Mouse (Mus musculus): ENCODE results near the gene Srpr. TPM values are rescaled to one million over a fixed set of nuclear protein-coding genes. Genes with fewer than 3 reads are reported as not detected.

The Srpr gene
- total and polyA plus RNA-seq, 2 experiments from 2014 or later, result 35.5 to 66.3 TPM

DNA sequence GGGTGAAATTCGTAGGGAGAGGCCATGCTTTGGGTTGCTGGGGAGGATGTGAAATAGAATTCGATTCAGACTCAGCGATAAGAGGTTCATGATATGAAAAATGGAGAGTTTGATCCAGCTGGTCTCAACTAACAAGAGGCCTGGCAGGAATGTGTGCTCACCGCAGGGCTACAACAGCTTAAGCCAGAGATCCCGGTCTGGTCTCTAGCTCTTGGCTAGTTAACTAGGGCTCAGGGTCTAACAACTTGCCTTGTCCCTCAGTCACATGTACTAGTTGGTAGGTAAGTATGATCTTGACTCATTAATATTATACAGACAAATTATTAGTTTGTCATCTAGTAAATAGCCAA is 82.9 kb downstream of the Srpr start:
- Histone ChIP-seq H3K36me3 (ENCODE audit: insufficient read depth, low read length) (no peaks in the 10 kb centered on the region), H3K9me3 (ENCODE audit: low read length) (no peaks in the 10 kb centered on the region), H3K27ac (no peak overlapping the region), H3K27me3 (ENCODE audit: insufficient read depth, low read length) (peaks cover 21% of the 10 kb centered on the region), H3K4me2 (ENCODE audit: low read depth, low read length) (no peak overlapping the region), H3K9ac (replicated peaks; ENCODE audit: low read length) (no peak overlapping the region), H3K4me3 (ENCODE audit: low read length) (no peak overlapping the region), H3K4me1 (ENCODE audit: insufficient read depth, low read length) (no peaks in the 10 kb centered on the region)
- WGBS, result 54% methylated on average over 5 of the region's 5 CpGs
- no peak for TF ChIP-seq CTCF (IDR thresholded peaks at IDR 0.05; ENCODE audit: low read depth)
- no peak for DNase-seq (ENCODE audit: low spot score)
- ATAC-seq, result peak; percentile 41; the same call in 1 of the 2 replicates

DNA sequence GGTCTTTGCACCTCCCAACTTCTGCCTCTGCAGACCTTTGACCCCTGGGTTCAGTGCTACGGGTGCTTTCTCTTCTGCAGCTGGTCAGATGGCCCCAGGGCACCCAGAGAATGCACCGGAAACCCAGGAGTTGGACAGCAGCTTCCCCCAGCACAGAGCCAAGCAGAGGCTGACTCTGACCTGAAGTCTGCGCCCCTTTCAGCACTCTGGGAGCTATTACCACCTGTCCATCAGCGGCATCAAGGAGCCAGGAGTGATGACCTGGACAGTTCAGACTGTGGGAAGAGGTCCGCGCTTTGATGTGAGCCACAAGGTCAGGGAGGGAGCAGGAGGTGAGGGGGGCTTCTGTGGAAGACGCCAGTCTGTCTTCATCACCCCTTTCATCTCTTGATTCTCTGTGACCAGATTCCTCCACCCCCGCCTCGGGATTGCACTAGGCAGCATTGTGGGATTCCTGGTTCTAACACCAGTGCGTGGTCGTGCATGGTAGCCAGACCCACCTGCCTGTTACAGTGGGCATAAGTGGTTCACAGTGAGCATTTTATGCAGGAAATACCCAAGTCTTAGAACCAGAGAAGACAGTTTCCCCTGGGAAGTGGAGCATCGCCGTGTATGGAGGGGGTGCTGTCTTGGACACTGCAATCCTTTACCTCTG is 83.6 kb downstream of the Srpr start:
- TF ChIP-seq CTCF (IDR thresholded peaks at IDR 0.05; ENCODE audit: low read depth), result no peak
- no peak overlapping the region for H3K4me3 ChIP-seq (ENCODE audit: low read length)
- ATAC-seq (no peak), DNase-seq (ENCODE audit: low spot score) (no peak)
- H3K4me1 ChIP-seq (ENCODE audit: insufficient read depth, low read length), result no peaks in the 10 kb centered on the region
- no peaks in the 10 kb centered on the region for H3K36me3 ChIP-seq (ENCODE audit: insufficient read depth, low read length)
- no peak overlapping the region for H3K9ac ChIP-seq (replicated peaks; ENCODE audit: low read length)
- H3K4me2 ChIP-seq (ENCODE audit: low read depth, low read length), result no peak overlapping the region
- peaks cover 23% of the 10 kb centered on the region for H3K27me3 ChIP-seq (ENCODE audit: insufficient read depth, low read length)
- no peaks in the 10 kb centered on the region for H3K9me3 ChIP-seq (ENCODE audit: low read length)
- WGBS, result 60% methylated on average over 13 of the region's 13 CpGs
- H3K27ac ChIP-seq, result no peak overlapping the region

DNA sequence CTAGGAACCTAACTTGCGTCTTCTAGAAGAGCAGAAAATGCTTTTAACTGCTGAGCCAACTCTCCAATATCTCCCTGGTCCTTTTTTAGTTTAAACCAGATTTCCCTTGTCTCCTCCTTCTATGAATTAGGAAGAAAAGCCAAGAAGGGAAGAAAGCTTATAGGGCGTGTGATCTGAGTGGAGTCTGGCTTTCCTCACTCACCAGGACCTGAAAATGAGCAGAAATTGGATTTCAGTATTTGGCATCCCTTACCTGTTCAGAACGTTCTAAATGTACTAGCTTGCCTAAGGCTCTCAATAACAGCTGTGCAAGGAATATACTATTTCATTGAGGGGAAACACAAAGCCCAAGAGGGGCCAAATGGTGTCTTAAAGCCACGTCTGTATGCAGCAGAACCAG is 84.4 kb downstream of the Srpr start:
- peaks cover 28% of the 10 kb centered on the region for H3K27me3 ChIP-seq (ENCODE audit: insufficient read depth, low read length)
- no peaks in the 10 kb centered on the region for H3K4me1 ChIP-seq (ENCODE audit: insufficient read depth, low read length)
- H3K4me2 ChIP-seq (ENCODE audit: low read depth, low read length), result no peak overlapping the region
- WGBS, result 84% methylated on average over 4 of the region's 4 CpGs
- no peak overlapping the region for H3K4me3 ChIP-seq (ENCODE audit: low read length)
- H3K9me3 ChIP-seq (ENCODE audit: low read length), result no peaks in the 10 kb centered on the region
- DNase-seq (ENCODE audit: low spot score) (no peak), ATAC-seq (no peak)
- no peaks in the 10 kb centered on the region for H3K36me3 ChIP-seq (ENCODE audit: insufficient read depth, low read length)
- no peak for TF ChIP-seq CTCF (IDR thresholded peaks at IDR 0.05; ENCODE audit: low read depth)
- no peak overlapping the region for H3K9ac ChIP-seq (replicated peaks; ENCODE audit: low read length)
- no peak overlapping the region for H3K27ac ChIP-seq

GRCm38 (mm10) chr9:35286351-35286750 is 86.4 kb downstream of the Srpr start:
- no peak for TF ChIP-seq CTCF (IDR thresholded peaks at IDR 0.05; ENCODE audit: low read depth)
- no peaks in the 10 kb centered on the region for H3K9me3 ChIP-seq (ENCODE audit: low read length)
- no peak for DNase-seq (ENCODE audit: low spot score)
- no peaks in the 10 kb centered on the region for H3K36me3 ChIP-seq (ENCODE audit: insufficient read depth, low read length)
- H3K27ac ChIP-seq, result no peak overlapping the region
- peaks cover 28% of the 10 kb centered on the region for H3K27me3 ChIP-seq (ENCODE audit: insufficient read depth, low read length)
- H3K9ac ChIP-seq (replicated peaks; ENCODE audit: low read length), result no peak overlapping the region
- H3K4me1 ChIP-seq (ENCODE audit: insufficient read depth, low read length), result no peaks in the 10 kb centered on the region
- WGBS, result 70% methylated on average over 3 of the region's 3 CpGs
- H3K4me2 ChIP-seq (ENCODE audit: low read depth, low read length), result no peak overlapping the region
- H3K4me3 ChIP-seq (ENCODE audit: low read length), result no peak overlapping the region
- ATAC-seq, result no peak

DNA sequence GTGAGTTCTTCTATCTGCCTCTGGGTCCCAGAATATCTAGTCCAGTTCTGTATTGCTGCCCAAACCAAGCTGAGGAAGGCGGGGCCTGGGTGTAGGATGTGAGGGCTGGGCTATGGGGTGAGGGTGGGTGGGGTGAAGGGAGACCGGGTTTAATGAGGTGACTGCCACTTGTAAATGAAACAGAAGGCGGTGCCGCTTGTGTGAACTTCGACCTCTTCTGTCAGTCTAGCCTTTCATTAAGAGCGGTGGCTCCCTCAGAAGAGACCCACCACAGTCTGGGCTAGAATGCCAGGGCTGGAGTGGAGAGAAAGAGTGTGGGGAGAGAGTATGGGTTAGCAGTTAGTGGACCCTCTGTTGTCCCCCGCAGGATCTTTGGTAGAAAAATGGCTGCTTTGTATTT is 90.0 kb downstream of the Srpr start:
- Histone ChIP-seq H3K4me3 (ENCODE audit: low read length) (no peak overlapping the region), H3K9me3 (ENCODE audit: low read length) (no peaks in the 10 kb centered on the region), H3K4me2 (ENCODE audit: low read depth, low read length) (no peak overlapping the region), H3K27ac (no peak overlapping the region), H3K9ac (replicated peaks; ENCODE audit: low read length) (no peak overlapping the region), H3K4me1 (ENCODE audit: insufficient read depth, low read length) (no peaks in the 10 kb centered on the region), H3K27me3 (ENCODE audit: insufficient read depth, low read length) (peaks cover 27% of the 10 kb centered on the region; the same call in 1 of the 2 replicates), H3K36me3 (ENCODE audit: insufficient read depth, low read length) (no peaks in the 10 kb centered on the region)
- 28% methylated on average over 7 of the region's 7 CpGs for WGBS
- no peak for TF ChIP-seq CTCF (IDR thresholded peaks at IDR 0.05; ENCODE audit: low read depth)
- no peak for ATAC-seq
- no peak for DNase-seq (ENCODE audit: low spot score)

DNA sequence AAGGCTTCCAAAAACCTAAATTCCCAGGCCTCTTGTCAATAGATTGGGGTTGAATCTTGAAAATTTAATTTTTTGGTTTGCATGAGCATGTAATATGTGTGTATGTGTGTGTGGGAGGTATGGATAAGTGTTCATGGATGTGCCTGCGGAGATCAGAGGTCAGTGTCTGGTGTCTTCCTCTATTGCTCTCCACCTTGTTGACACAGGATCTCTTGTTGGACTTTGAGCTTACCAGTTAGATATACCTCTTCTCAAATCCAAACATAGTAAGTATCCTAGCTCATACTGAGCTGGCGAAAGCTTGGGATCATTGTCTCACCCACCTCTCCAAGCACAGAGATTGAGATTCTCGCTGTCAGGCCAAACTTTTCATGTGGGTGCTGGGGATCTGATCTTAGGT is 90.4 kb downstream of the Srpr start:
- no peak for TF ChIP-seq CTCF (IDR thresholded peaks at IDR 0.05; ENCODE audit: low read depth)
- DNase-seq (ENCODE audit: low spot score), result no peak
- Histone ChIP-seq H3K9ac (replicated peaks; ENCODE audit: low read length) (no peak overlapping the region), H3K4me2 (ENCODE audit: low read depth, low read length) (no peak overlapping the region), H3K27ac (no peak overlapping the region), H3K4me1 (ENCODE audit: insufficient read depth, low read length) (no peaks in the 10 kb centered on the region), H3K27me3 (ENCODE audit: insufficient read depth, low read length) (peaks cover 23% of the 10 kb centered on the region; the same call in 1 of the 2 replicates), H3K4me3 (ENCODE audit: low read length) (no peak overlapping the region), H3K9me3 (ENCODE audit: low read length) (no peaks in the 10 kb centered on the region), H3K36me3 (ENCODE audit: insufficient read depth, low read length) (no peaks in the 10 kb centered on the region)
- no peak for ATAC-seq
- 90% methylated on average over 3 of the region's 3 CpGs for WGBS

- DNase-seq (ENCODE audit: low spot score) (no peak), ATAC-seq (no peak)
- H3K27ac ChIP-seq, result no peak overlapping the region
- no peaks in the 10 kb centered on the region for H3K36me3 ChIP-seq (ENCODE audit: insufficient read depth, low read length)
- TF ChIP-seq CTCF (IDR thresholded peaks at IDR 0.05; ENCODE audit: low read depth), result no peak
- H3K9me3 ChIP-seq (ENCODE audit: low read length), result no peaks in the 10 kb centered on the region
- H3K4me1 ChIP-seq (ENCODE audit: insufficient read depth, low read length), result no peaks in the 10 kb centered on the region
- H3K4me3 ChIP-seq (ENCODE audit: low read length), result no peak overlapping the region
- no peak overlapping the region for H3K9ac ChIP-seq (replicated peaks; ENCODE audit: low read length)
- peaks cover 18% of the 10 kb centered on the region; the same call in 1 of the 2 replicates for H3K27me3 ChIP-seq (ENCODE audit: insufficient read depth, low read length)
- 76% methylated on average over 4 of the region's 4 CpGs for WGBS
- no peak overlapping the region for H3K4me2 ChIP-seq (ENCODE audit: low read depth, low read length)
These were observed 90.9 kb downstream of the Srpr start for GRCm38 (mm10) chr9:35290916-35291315.
